Mouse (Mus musculus): ENCODE data around the gene Shroom1.
A peak's percentile ranks its signal among the peaks of the same experiment; 100 is the strongest.

Gene Shroom1

DNA sequence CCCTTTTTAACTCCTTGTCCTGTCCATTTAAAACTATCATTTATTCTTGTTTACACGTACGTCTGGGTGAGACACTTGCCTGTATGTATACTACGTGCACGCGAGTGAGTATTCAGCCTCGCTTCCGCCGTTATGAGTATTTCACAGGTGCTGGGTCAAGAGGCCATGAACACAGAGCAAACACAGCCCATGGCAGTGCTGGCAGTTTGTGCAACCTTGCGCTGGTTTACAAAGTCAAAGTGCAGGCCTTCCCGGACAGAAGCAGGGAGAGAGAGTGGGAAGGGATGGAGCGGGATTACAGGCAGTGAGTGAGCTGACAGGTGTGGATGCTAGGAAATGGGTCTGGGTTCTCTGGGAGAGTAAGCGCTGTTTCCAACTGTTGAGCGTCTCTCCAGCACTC, 10.8 kb upstream of the Shroom1 start:
- DNase-seq (ENCODE audit: low read depth in 2 of 2, low spot score in 2 of 2), result no peak

DNA sequence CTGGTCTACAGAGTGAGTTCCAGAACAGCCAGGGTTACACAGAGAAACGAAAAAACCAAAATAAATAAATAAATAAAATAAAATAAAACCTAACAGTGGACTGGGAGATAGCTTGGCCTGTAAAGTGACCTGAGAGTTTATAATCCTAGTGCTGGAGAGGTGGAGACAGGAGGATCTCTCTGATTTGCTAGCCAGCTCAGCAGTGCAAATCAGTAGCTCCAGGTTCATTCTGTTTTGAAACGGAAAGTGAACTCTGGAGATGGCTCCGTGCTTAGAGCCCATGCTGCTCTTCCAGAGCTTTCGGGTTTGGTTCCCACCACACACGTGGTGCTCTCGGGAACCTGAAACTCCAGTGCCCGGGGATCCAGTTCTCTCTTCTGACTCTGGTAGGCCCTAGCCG, 9.0 kb upstream of the Shroom1 start:
- no peak for DNase-seq (ENCODE audit: low read depth in 2 of 2, low spot score in 2 of 2)

DNA sequence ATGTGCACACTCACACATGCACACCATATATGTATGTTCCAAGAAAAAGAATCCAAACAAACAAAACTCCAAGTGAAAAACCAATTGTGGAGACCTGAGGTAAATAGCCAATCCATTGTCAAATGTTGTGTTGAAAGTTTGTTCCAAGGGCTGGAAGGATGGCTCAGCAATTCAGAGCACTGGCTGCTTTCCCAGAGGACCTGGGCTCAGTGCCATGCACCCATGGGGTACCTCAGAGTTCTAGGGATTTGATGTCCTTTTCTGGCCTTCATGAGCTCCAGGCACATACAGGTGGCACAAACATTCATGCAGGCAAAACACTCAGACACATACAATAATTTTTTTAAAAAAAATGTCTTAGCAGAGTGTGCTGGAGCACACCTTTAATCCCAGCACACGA, 8.5 kb upstream of the Shroom1 start:
- DNase-seq (ENCODE audit: low read depth in 2 of 2, low spot score in 2 of 2), result no peak

DNA sequence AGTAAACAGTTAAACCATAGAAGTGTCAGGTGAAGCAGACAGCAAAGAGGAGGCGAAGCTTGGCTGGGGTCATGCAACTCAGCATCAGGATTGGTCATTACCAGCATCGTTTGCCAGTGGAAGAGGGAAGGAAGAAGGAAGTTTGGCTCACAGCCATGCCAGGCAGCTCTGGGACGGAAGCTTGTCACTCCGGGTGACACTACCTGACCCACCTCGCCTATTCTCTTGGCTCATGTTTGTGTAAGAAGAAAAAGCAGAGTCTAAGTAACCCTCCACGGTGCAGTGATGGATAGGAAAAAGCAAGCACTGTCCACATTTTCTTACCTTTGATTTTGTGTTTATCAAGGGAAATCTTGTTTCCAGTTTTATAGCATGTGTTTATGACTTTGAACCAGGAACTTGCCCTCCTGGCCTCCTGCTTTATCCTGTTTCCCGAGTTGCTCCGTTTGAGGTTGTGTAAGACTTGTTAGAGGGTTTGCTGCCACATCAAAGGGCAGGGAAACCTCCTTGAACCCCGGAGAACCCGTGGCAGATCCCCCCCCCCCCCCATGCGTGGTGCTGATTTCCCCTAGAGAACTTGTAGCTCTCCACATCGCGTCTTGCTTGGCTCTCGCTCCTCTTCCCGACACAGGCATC, 6.8 kb upstream of the Shroom1 start:
- DNase-seq (ENCODE audit: low read depth in 2 of 2, low spot score in 2 of 2), result peak in 1 of 2 experiments; percentile 15

DNA sequence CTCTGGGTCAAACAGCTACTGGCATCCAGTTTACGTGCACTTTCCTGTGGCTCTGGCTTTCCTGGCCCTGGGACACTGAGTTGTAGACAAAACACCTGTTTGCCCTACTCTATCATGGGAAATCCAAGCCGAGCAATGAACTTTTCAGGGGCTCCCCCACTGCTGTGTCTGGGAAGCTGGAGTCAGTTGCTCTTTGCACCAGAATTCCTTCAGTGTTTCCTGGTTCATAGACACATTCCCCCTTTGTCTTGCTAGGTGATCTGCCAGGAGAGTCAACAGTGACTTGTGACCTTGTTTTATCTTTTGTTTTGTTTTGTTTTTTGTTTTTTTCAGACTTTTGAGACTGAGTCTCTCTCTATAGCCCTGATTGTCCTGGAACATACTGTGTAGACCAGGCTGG, 5.6 kb upstream of the Shroom1 start:
- no peak for DNase-seq (ENCODE audit: low read depth in 2 of 2, low spot score in 2 of 2)

DNA sequence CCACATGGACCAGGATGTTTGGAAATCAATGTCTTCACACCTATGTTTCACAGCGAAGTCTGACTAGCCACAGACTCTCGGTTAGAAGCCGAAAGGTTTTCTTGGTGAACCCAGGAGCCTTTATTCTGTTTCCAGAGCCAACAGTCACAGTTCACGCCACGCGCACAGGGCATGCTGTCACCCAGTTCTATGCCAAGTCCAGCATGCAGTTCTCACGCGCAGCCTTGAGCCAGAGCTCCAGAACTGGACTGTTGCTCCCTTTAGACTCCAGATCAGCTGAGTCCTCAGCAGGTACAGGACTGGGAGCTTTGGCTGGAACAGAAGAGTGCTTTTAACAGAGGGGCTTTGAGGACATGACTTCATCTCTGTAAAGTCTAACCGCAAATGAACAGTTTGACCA, 4.6 kb upstream of the Shroom1 start:
- no peak for DNase-seq (ENCODE audit: low read depth in 2 of 2, low spot score in 2 of 2)

DNA sequence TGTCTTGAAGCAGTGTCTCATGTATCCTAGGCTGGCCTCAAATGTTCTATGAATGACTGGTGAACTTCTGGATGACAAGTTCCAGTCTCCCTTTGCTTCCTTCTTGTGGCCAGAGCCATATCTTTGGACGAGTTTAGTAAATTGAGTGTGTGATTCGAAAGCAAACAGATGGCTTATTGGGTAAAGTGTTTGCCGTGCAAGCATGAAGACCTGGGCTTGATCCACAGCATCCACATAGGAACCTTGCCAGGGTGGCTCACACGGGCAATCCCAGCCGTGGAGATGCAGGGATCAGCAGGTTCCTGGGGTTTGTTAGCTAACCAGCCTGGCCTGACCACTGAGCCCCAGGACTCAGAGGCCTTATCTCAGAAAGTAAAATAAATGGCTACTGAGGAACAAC, 4.0 kb upstream of the Shroom1 start:
- no peak for DNase-seq (ENCODE audit: low read depth in 2 of 2, low spot score in 2 of 2)

DNA sequence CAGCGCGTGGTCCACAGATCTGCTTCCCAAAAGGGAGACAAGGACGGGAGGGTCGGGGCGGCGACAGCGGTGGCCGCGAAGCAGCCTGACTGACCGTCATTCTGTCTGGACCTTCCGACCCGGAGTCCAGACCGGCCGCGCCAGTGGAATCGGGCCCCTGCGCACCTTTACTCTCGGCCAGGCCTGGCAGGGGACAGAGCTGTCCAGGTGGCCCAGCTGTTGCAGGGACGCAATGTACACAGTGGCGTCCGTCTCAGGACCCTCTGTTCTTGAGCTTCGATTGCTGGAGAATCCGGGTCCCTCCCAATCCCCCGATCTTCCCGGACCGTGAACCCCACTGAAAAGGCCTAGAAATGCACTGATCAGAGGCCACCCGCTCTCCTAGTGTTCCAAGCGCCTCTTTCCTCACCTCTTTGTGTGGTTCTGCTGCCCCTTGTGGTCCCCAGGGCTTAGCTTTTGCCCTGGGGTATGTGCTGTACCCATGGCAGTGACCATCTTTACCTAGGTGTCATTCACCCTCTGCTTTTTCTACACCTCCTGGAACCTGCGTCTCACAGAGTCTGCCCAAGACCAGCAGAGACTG, 458 bp downstream of the Shroom1 start:
- DNase-seq (ENCODE audit: low read depth in 2 of 2, low spot score in 2 of 2), result no peak

DNA sequence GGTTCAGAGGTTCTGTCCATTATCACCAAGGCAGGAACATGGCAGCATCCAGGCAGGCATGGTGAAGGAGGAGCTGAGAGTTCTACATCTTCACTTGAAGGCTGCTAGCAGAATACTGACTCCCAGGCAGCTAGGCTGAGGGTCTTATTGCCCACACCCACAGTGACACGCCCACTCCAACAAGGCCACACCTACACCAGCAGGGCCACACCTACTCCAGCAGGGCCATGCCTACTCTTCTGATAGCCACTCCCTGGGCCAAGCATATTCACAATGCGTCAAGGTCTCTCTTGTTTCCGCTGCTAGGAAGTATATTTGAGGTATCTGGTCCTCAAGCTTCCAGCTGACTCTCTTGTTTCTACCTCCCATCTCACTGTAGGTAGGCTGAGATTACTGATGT, 2.0 kb downstream of the Shroom1 start:
- no peak for DNase-seq (ENCODE audit: low read depth in 2 of 2, low spot score in 2 of 2)

DNA sequence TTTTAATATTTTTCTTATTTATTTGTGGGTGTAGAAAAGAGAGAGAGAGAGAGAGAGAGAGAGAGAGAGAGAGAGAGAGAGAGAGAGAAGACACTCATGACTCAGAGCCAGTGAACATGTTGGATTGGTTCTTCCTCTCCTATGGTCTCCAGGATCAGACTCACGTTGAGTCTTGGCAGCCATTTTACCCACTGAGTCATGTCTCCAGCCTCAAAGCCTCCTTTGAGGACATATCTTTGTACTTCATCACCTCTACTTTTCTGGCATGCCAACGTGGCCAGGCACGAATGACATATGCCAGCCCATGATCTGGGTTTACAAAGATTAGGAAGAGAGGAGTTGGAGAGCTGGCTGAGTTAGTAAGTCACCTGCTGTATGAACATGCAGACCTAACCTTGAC, 3.2 kb downstream of the Shroom1 start:
- no peak for DNase-seq (ENCODE audit: low read depth in 2 of 2, low spot score in 2 of 2)

DNA sequence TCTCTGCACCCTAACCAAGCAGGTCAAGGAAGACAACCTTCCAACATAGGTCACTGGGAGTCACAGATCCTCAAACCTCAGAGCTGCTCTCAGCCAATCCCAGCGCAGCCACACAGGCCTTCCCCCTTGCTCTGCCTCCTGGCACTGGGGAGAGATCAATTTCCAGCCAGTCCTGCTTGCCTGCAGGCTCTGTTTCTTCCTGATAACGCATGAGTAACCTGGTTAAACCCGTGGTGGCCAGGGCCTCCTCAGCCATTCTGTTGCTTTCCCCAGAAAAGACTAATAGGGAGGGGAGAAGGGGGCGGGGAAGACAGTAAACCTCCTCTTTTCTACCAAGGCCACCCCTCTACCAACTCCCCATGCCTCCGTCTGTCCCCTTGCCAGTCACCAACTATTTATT, 4.7 kb downstream of the Shroom1 start:
- no peak for DNase-seq (ENCODE audit: low read depth in 2 of 2, low spot score in 2 of 2)

DNA sequence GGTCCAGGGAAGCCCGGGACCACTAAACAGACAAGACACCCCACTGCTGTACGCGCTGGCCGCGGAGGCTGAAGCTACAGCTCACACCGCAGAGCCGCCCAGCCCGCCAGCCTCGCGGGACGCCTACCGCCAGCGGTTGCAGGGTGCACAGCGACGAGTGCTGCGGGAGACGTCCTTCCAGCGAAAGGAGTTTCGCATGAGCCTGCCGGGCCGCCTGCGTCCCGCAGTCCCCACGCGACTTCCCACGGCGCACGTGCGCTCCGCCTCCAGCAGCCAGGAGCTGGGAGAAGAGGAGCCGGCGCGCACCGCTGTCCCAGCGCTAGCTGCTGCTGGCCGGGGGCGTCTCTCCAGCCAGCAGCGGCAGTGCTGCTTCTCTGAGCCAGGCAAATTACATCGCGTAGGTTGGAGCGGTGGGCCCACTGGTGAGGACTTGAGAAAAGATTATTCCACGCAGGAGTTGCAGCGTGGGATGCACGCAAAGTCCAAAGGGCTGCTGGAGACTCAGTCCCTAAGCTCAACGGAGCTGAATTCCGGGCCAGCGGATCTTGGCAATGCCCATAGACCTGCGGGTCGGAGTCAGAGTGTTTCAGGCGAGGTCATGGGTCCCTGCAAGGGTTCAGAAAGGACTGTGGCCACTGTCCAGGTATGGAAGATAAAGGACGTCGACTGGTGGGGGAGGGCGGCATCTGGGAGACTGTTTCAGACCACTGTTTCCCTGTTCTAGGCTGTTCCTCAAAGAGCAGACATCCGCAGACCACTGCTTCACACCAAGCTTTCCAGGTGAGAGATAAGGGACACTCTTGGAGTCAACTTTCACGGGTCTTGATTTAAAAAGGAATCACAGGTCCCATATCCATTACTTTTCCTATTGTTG, 6.8 kb downstream of the Shroom1 start:
- DNase-seq (ENCODE audit: low read depth in 2 of 2, low spot score in 2 of 2), result no peak

DNA sequence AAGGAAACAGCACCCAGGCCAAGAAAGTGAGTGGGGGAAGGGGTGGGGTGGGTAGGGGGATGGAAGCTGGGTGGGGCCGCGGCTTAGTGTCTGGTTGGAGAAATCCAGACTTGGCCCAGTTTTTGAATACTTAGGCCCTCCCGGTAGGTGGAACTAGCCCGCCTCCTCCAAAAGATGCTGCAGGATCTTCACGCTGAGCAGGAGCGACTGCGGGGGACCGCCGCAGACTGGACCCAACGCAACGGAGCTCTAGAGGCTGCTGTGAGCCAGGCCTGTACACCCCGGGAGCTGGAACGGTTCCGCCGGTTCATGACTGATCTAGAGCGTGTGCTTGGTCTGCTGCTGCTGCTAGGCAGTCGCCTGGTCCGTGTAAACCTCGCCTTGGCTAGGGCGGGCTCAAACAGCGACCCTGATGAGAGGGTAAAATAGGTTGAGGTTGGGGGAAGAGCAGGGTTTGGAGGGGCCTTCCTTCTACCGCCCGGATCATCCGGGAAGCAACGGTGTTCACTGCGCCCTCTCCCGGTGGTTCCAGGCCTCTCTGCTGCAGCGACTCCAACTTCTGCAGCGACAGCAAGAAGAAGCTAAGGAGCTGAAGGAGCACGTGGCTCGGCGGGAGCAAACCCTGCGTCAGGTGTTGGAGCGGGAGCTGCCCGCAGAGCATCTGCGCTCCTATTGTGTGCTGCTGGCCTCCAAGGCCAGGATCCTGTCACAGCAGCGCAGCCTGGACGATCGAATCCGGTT, 9.4 kb downstream of the Shroom1 start:
- DNase-seq (ENCODE audit: low read depth in 2 of 2, low spot score in 2 of 2), result no peak

DNA sequence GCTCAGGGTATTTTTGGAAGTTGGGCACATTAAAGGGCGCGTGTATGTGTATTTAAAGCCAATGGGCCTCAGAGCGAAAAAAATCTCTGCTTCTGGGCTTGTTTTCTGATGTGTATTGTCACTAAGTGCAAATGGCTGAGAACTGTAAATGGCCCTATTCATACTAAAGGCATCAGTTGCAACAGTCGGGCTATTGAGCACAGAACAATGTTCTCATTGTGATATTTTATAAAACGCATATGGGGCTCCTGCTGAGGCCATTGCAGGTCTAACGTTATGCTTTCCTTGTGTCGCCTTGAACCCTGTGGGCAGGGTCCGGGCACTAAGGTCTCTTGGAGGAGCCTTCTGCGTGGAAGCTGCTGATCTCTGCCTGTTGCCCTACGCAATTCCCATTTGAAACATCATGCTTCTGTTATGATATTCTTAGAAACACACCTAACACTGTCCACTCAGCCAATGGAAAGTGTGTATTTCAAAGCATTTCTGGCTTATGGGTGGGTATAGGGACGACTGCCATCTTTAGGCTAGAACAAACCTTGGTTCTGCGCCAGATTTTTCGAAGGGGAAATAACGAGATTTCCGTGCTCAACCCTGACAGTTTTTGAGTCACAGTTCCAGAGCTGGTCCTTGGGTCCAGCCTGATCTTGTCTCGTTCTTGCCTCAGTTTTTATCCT, 12.4 kb downstream of the Shroom1 start:
- no peak for DNase-seq (ENCODE audit: low read depth in 2 of 2, low spot score in 2 of 2)

DNA sequence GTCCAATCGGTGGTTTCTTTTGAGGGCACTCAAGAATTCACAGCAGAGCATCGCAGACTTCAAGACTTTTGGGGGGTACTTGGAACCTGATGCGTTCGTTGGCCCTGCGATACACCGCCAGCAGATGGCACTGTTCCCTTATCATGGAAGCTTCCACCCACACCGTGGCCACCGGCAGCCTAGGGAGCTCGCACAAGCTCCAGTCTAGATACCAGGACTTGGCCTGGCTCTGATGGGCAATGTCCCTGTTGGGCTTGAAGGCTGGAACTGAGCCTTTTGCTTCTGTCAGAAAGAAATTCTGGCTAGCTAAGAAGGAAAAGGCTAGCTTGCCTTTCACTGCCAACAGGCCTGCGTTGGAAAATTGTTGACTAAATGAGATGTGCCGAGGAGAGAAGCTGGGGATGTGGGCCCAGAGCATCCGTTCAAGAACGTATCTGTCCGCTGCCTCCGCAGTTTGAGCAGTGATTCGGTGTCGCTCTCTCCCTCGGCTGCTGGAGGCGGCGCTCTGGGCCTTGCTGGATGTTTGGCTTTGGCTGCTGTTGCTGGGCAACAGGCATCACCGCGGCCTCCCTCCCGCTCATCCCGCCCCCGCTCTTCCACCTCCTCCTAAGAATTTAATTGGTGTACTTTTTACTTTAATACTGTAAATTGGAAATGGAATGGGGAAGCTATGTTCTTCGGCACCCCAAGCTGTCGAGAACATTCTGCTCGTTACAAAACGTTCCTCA, 13.1 kb downstream of the Shroom1 start, which contains the start of gene Gm9837:
Gene Gm9837, minus strand, starts transcription at position 512 of the 728 bp plus-strand sequence.
- peak; percentile 72 to 85 for DNase-seq (ENCODE audit: low read depth in 2 of 2, low spot score in 2 of 2)

DNA sequence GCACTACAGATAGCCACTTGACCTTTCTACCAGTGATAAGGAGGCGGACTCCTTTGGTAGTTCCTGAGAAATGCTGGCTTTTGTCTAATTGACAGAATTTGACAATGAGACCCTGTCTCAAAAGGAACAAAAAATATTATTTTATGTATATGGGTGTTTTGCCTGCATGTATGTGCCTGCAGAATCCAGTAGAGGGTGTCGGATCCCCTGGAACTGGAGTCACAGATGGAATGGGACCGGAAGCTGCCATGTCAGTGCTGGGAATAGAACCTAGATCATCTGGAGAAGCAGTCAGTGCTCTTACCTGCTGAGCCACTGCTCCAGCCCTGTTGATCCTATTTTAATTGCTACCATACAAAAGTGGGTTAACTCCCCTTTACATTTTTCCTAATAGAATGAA, 15.7 kb downstream of the Shroom1 start:
- no peak for DNase-seq (ENCODE audit: low read depth in 2 of 2, low spot score in 2 of 2)

DNA sequence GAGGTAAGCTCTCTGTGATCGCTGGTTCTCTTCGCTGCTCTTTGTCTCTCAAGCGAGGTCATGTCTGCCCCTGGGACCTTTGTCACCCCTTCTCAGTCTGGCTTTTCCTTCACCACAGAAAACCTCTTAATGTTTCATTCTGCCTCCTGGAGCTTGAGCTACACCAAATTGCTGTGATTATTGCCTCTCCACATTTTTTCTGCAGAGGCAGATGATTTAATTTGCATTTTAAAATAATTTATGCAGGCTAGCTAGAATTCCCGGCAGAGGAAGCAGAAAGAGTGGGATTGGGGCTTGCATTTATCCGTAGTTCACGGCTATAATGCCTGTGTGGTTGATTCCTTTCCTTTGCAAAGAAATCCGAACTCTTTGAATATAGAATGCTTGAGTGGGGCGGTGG, 18.6 kb downstream of the Shroom1 start:
- DNase-seq (ENCODE audit: low read depth in 2 of 2, low spot score in 2 of 2), result no peak

DNA sequence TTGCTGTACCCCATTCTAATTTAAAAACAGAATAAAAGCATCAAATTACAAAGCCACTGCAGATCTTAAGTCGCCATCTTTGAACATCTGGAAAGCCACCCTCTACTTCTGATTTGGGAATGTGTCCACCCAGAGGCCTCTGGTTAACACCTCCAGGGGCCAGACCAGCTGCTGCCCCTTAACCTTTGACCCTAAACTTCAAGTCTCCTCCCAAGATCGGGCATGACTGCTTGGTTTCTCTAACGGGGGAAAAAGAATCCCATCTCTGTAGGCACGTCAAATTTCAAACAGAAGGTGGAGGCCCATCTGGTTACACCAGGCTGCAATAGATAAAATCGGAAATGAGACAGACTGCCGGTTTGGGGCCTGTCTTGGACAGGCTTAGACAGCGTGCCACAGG, 20.8 kb downstream of the Shroom1 start:
- DNase-seq (ENCODE audit: low read depth in 2 of 2, low spot score in 2 of 2), result no peak

DNA sequence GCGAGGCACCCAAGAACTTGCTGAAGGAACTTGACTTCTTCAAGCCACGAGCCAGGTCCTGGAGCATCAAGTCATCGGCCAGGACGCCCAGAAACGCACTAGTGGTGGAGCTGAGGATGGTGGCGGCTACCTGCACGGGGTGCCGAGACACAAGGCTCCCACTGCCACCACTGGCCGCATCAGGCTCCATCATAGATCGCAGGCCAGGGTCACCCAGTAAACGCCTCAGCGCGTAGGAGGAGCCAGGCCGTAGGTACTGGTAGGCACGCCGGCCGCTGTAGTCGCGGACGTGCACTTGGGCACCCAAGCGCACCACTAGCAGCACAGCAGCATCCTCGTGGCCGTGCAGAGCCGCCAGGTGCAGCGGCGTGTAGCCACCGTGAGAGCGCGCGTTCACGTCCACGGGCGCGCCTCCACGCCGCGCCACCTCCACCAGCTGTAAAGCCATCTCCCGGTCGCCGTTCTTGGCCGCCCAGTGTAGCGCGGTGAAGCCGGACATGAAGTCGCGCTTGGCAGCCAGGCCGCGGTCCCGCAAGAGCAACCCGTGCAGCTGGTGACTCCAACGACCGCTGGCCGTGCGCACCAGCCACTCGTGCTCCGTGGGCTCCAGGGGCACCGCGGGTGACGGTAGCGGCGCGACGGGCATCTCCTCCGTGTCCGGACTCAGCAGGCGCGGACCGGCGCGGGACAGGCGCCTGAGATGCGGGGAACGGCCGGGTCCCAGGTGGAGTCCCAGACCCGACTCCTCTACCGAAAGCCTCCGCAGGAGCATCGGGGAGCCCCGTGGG, 21.6 kb downstream of the Shroom1 start:
- DNase-seq (ENCODE audit: low read depth in 2 of 2, low spot score in 2 of 2), result no peak
